Mouse (Mus musculus) embryonic facial prominence, embryonic 11.5 days (tissue): ENCODE data around the gene Akap13. TPM values are rescaled to one million over a fixed set of nuclear protein-coding genes. Genes with fewer than 3 reads are reported as not detected.

Source experiments
- ATAC-seq: fragments of 200-750 bp; cut with Nextera tagmentation; replicated peaks from 2 replicates; pipeline ENCODE4 v1.8.0; 2017; ENCODE audit warnings: low read depth; ENCODE audit not compliant: insufficient number of reproducible peaks, low FRiP score, low TSS enrichment
- DNase-seq: peaks from one replicate; pipeline ENCODE4 v3.0.0-alpha.2; 2015; ENCODE audit warnings: low spot score
- H3K27ac ChIP-seq: fragments of 300-500 bp; sonication (generic); replicated peaks from 2 replicates; pipeline ENCODE4 v1.5.1; 2014; ENCODE audit warnings: mild to moderate bottlenecking, low read depth, low read length, control low read depth
- H3K27me3 ChIP-seq: fragments of 300-500 bp; sonication (generic); 2 replicates; pipeline ENCODE4 v1.6.1; 2014; ENCODE audit warnings: mild to moderate bottlenecking, low read length, moderate library complexity, mixed read lengths; ENCODE audit not compliant: control insufficient read depth, insufficient read depth
- H3K36me3 ChIP-seq: fragments of 300-500 bp; sonication (generic); replicated peaks from 2 replicates; pipeline ENCODE4 v1.6.1; 2014; ENCODE audit warnings: low read depth, mild to moderate bottlenecking, low read length, moderate library complexity, mixed read lengths; ENCODE audit not compliant: control insufficient read depth, insufficient read depth
- H3K4me1 ChIP-seq: fragments of 300-500 bp; sonication (generic); 2 replicates; pipeline ENCODE4 v1.6.1; 2014; ENCODE audit warnings: low read length, mixed read lengths; ENCODE audit not compliant: control insufficient read depth, insufficient read depth
- H3K4me2 ChIP-seq: fragments of 300-500 bp; sonication (generic); 2 replicates; pipeline ENCODE4 v1.6.1; 2014; ENCODE audit warnings: low read depth, mild to moderate bottlenecking, control low read depth, low read length, moderate library complexity
- H3K4me3 ChIP-seq: fragments of 300-500 bp; sonication (generic); 2 replicates; pipeline ENCODE4 v1.5.1; 2014; ENCODE audit warnings: low read depth, low read length, control low read depth
- H3K9ac ChIP-seq: fragments of 300-500 bp; sonication (generic); replicated peaks from 2 replicates; pipeline ENCODE4 v1.6.1; 2014; ENCODE audit warnings: mild to moderate bottlenecking, control low read depth, low read length
- H3K9me3 ChIP-seq: fragments of 300-500 bp; sonication (generic); replicated peaks from 2 replicates; pipeline ENCODE4 v1.6.1; 2016; ENCODE audit warnings: mild to moderate bottlenecking, low read length, inconsistent platforms, mixed read lengths; ENCODE audit not compliant: control insufficient read depth
- WGBS: fragments of 180-500 bp; shearing (Covaris S2); extraction: QIAGEN DNeasy Blood & Tissue Kit; methylation state at CpG from one replicate; pipeline ENCODE4 v1.1.7; 2014; 5-methylcytosine and 5-hydroxymethylcytosine counted together
- polyA plus RNA-seq: library from polyadenylated mRNA; unstranded; fragments of >200 nt; fragmentation: Nextera tagmentation; extraction: Ambion mirVana; gene quantifications from 2 replicates; pipeline ENCODE4 v1.2.1, GENCODE M21; 2014

Akap13 gene
- polyA plus RNA-seq, 1 experiment from 2014 or later: 37.9 TPM

DNA sequence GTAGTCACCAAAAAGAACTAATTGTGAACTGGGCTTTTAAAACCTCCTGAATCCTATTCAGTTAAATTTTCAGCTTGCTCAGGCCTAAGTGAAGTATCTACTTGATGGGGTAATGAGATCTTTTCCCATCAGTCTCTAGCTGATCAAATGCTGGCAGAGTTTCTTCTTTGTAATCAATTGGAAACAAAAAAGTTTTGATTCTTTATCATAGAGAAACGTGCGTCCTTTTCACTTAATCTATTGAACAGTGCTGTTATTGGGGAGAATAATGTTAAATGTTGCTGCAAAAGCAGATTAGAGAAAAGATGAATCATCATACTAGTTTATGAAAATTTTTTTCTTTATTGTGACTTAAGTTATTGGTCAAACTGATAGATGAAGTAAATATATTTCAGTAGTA, 142.5 kb downstream of the Akap13 start:
- Histone ChIP-seq H3K36me3 (no peaks in the 10 kb centered on the region), H3K4me3 (no peak overlapping the region), H3K27me3 (no peaks in the 10 kb centered on the region), H3K27ac (no peak overlapping the region), H3K9ac (no peak overlapping the region), H3K4me2 (no peak overlapping the region), H3K4me1 (no peaks in the 10 kb centered on the region), H3K9me3 (no peaks in the 10 kb centered on the region)
- ATAC-seq (no peak), DNase-seq (no peak)
- 96% methylated on average over 2 of the region's 2 CpGs for WGBS

DNA sequence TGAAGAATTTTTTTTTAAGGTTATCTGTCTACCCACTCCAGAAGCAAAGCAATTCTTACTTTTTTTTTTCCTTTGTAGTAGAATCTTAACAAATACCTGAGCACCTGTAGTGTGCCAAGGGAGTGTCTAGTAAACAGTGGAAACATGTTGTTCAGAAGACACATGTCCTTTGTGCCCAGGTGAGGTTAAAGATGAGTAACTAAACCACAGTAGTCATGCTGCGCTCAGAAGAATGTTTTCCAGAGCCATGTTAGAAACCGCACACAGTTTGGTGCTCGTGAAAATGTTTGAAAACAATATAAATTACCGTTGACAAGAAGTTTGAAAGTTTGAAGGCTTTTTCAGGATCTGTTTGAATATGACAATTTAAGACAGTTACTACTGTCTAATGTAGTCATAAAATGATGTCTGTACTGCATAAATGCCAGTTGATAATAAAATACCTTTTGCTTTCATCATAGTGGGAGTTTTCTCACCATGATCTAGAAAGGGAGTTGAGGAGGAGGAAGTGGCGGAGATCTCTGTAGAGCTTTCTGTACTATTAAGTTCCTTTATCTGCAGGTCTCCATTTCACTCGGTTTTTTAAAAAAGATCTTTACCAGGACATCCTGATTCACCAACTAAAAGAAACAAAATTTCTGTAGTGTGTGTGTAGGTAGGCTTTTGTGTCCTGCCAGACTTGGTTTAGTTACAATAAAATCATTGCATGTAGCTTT, 145.2 kb downstream of the Akap13 start:
- ATAC-seq (no peak), DNase-seq (no peak)
- H3K27me3 ChIP-seq: no peaks in the 10 kb centered on the region
- H3K4me2 ChIP-seq: no peak overlapping the region
- H3K36me3 ChIP-seq: no peaks in the 10 kb centered on the region
- no peak overlapping the region for H3K4me3 ChIP-seq
- no peaks in the 10 kb centered on the region for H3K9me3 ChIP-seq
- H3K9ac ChIP-seq: no peak overlapping the region
- H3K27ac ChIP-seq: no peak overlapping the region
- H3K4me1 ChIP-seq: no peaks in the 10 kb centered on the region
- 91% methylated on average over 6 of the region's 6 CpGs for WGBS

DNA sequence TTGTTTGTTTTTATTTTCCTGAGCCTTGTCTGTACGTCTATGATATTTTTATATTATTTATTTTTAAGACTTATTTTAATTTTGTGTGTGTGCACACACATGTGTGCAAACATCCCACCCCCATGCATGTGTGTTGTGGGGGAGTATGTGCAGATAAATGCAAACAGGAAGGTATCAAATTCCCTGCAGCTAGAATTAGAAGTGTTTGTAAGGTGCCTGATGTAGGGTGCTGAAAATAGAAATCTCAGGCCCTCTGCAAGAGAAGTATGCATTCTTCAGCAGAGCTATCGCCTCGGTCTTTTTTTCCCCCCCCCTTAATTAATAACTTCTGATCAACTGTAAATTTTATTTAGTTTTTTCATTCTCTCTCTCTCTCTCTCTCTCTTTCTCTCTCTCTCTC, 151.9 kb downstream of the Akap13 start:
- DNase-seq (no peak), ATAC-seq (no peak)
- Histone ChIP-seq H3K4me1 (no peaks in the 10 kb centered on the region), H3K4me2 (no peak overlapping the region), H3K9me3 (no peaks in the 10 kb centered on the region), H3K4me3 (no peak overlapping the region), H3K27ac (no peak overlapping the region), H3K36me3 (peaks cover 2% of the 10 kb centered on the region; the same call in 1 of the 2 replicates), H3K27me3 (no peaks in the 10 kb centered on the region), H3K9ac (no peak overlapping the region)
- 87% methylated on average over 3 of the region's 3 CpGs for WGBS

DNA sequence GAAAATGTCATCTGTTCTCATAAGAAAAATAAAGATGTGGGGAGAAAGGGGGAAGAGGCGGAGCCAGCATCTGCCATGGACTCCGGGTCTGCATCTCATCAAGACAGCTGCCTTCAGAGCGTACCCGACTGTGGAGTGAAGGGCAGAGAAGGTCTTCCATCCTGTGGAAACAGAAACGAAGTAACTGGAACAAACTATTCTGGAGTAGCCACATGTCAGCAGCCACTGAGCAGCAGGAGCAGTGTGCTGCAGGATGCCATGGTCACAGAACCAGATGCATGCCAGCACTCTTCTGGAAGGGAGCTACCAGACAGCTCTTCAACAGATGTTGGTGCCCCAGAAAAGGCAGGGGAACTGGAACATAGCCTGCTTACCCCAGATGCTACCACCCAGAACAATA, 153.4 kb downstream of the Akap13 start:
- 57% methylated on average over 5 of the region's 5 CpGs for WGBS
- no peak overlapping the region for H3K27ac ChIP-seq
- peak; percentile 37 for DNase-seq

DNA sequence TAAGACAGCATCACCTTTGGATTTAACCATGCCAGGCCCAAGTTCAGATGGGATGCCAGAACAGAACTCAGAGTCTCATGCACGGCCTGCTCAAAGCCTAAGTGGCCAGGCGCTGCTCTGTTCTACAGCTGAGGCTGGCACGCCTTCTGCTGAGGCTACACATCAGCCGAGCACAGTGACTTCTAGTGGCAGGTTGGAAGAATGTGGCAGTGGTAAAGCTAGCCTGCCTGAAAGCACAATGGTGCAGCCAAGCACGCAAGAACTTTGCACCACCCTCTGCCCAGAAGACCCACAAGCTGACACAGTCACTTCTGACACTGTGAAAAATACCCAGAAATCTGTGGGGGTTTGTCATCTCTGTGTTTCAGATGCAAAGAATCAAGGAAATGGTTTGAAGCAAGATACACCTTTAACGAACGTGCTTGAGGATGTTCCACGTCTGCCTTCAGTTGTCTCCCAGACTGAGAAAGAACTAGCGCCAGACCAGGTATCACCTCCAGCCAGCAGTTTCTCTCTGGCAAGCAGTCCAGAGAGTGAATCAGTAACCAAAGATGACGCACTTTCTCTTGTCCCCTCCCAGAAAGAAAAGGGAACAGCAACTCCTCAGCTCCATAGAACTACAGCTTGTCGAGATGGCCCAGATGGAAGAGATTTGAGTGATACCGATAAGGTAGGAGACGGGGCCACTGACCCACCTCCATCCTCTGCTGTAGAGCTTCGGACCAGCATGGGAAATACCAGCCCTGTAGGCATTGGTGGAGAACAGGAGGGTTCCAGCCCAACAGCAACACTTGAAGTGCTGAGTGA, 154.3 kb downstream of the Akap13 start:
- no peaks in the 10 kb centered on the region for H3K27me3 ChIP-seq
- ATAC-seq (no peak), DNase-seq (no peak)
- H3K9me3 ChIP-seq: no peaks in the 10 kb centered on the region
- no peak overlapping the region for H3K4me2 ChIP-seq
- peaks cover 2% of the 10 kb centered on the region; the same call in 1 of the 2 replicates for H3K36me3 ChIP-seq
- 91% methylated on average over 14 of the region's 14 CpGs for WGBS
- no peak overlapping the region for H3K4me3 ChIP-seq
- H3K9ac ChIP-seq: no peak overlapping the region
- H3K4me1 ChIP-seq: no peaks in the 10 kb centered on the region
- H3K27ac ChIP-seq: no peak overlapping the region

More for the DNA sequence above, 153.4 kb downstream of the Akap13 start:
- Histone ChIP-seq H3K4me1 (no peaks in the 10 kb centered on the region), H3K9ac (no peak overlapping the region), H3K27me3 (no peaks in the 10 kb centered on the region), H3K9me3 (no peaks in the 10 kb centered on the region), H3K4me2 (no peak overlapping the region), H3K36me3 (peaks cover 2% of the 10 kb centered on the region; the same call in 1 of the 2 replicates), H3K4me3 (no peak overlapping the region)
- no peak for ATAC-seq

DNA sequence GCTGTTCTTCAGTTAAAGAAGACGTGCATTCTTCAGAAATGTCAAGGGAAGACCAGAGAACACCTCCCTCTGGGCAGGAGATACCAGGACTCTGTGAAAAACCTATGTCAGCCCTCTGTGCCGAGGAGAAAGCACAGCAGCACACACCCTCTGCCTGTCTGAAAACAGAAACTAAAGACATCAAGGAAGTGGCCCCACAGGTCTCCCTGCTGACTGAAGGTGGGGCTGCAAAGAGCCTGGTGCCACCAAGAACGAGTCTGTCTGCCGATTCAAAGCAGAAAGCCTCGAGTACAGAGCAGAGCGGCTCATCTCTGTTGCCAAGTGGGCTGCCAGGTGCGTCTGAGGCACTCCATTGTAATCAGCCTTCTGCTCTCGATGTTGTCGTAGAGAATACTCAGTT, 155.1 kb downstream of the Akap13 start:
- Histone ChIP-seq H3K4me2 (no peak overlapping the region), H3K4me3 (no peak overlapping the region), H3K27me3 (no peaks in the 10 kb centered on the region), H3K9ac (no peak overlapping the region), H3K9me3 (no peaks in the 10 kb centered on the region), H3K4me1 (no peaks in the 10 kb centered on the region), H3K36me3 (peaks cover 2% of the 10 kb centered on the region; the same call in 1 of the 2 replicates), H3K27ac (no peak overlapping the region)
- ATAC-seq: no peak
- 92% methylated on average over 9 of the region's 9 CpGs for WGBS
- DNase-seq: no peak

DNA sequence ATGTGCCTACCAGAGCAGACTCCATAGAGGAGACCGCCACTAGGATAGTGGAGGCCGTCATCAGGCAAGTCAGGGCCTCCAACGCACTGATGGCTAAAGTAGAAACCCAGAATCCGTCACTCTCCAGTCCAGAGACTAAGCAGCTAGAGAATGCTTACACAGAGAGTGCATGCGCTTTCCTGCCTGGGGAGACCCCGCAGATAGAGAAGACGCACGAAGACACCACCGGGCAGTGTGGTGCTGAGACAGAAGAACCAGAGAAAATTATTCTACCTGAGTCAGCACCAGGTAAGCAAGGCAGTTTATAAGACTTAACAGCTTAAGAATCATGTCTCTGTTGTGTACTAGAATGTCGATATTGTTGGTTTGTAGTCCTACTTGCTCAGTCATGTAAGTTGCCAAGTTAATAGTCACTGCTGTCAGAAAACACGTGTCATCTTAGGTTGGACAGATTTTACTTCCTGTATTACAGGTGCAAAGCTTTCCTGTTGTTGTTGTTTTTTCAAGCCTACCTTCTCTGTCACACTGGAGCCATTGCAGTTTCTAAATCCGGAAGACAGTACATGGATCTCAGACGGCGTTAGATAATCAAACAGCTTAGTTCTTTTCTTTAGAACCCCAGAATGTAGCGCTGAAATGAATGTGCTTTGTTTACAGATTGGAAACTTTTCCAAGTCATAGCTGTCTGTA, 156.1 kb downstream of the Akap13 start:
- WGBS: 90% methylated on average over 15 of the region's 15 CpGs
- Histone ChIP-seq H3K9ac (no peak overlapping the region), H3K27me3 (no peaks in the 10 kb centered on the region), H3K4me3 (no peak overlapping the region), H3K4me2 (no peak overlapping the region), H3K27ac (no peak overlapping the region), H3K4me1 (no peaks in the 10 kb centered on the region), H3K9me3 (no peaks in the 10 kb centered on the region), H3K36me3 (peaks cover 2% of the 10 kb centered on the region; the same call in 1 of the 2 replicates)
- DNase-seq (no peak), ATAC-seq (no peak)
